Mouse (Mus musculus): ENCODE measurements around the gene Srsf3. TPM values are rescaled to one million over a fixed set of nuclear protein-coding genes. Genes with fewer than 3 reads are reported as not detected.
"Not testable (repeated sequence)": the region's sequence is repeated elsewhere in the genome, so short reads cannot be mapped to it uniquely, and the experiment has no call there.

Gene Srsf3
- total RNA-seq, 2 experiments from 2014 or later = 32.6 to 42.1 TPM

DNA sequence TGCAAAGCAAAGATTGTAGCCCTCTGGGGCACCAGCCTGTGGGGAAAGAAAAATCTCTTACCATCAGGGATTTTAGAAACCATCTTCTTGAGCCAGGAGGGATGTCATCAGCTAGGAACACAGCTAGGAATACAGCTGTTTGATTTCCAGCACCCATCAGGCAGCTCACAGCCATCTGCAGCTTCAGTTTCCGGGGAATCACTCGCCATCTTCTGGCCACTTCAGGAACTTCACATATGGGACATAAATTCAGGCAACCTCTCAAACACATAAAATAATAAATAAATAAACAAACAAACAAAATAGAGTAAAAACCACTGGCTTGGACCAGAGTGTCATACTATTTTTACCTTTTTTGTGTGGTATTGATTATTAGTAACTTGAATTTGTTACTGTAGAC is 16.8 kb upstream of the Srsf3 start:
- intact Hi-C loops (cut with DNase I) = no loop called here
- no peak for DNase-seq

DNA sequence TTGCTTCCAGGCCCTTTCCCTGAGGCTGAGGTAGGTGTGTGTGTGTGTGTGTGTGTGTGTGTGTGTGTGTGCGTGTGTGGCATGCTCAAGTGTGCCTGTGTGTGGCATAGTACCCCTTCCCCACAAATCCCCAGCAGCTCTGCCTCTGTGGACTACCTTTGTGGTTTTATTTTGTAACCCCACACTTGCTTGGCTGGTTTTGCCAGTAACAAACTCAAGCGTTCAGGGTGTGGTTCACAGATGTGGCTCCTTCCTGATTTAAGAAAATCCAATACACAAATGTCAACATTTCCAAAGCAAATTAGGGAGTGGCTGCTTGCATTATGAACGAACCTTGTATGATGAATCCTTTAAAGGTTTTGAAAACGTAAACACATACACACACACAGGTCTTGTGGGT is 15.7 kb upstream of the Srsf3 start:
- intact Hi-C loops (cut with DNase I) = no loop called here
- no peak for DNase-seq

DNA sequence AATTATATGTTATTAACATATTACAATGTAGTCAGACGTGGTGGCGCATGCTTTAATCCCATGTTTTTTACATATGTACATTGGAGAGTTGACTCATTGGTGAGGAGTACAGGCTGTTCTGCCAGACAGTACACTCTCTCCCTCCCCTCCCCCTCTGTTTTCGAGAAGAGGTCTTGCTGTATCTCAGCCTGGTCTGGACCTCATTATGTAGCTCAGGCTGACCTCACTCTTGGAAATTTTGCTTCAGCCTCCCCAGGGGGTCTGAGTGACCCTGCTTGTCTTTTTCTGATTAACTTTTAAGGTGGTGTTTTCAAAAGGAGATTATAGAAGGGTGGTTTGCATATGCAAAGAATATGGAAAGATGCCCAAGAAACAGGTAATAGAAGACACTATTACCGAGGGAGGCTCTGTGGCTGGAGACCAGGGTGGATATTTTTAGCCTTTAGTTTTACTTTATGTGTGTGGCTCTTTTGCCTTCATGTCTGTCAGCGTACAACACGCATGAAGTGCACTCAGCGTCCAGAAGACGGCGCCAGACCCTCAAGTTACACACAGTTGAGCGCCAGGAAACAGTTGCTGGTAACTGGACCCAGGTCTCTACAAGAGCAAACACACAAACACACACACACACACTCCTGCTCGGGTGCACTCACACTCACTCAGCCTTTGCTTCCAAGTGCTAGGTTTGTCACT is 14.0 kb upstream of the Srsf3 start:
- intact Hi-C loops (cut with DNase I) = no loop called here
- peak; percentile 51 to 69 for DNase-seq

DNA sequence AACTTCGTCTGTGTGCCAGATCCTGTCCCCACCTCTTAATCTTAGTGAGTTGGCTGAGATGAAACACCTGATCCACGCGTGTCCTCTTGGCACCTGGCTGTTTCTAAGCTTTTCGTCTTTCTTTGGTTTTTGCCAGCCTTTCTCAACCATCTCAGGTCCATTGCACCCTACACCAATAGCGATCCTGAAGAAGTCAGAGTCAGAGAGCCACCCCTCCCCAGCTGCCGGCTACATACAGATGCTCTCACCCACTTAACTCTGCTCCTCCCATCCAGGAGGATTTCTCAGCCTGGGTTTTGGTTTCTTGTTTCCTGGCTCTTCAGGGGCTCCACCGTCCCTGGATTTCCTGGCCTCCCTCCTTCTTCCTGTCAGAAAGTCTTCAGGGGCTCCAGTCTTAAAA is 13.0 kb upstream of the Srsf3 start:
- DNase-seq = no peak
- intact Hi-C loops (cut with DNase I) = no loop called here

GRCm38 (mm10) chr17:29020444-29020843 is 12.0 kb upstream of the Srsf3 start:
- DNase-seq = no peak
- intact Hi-C loops (cut with DNase I) = loop anchor here (5.0 kb wide), 1 partner anchor 33 kb away; no protein-coding TSS in a partner anchor

DNA sequence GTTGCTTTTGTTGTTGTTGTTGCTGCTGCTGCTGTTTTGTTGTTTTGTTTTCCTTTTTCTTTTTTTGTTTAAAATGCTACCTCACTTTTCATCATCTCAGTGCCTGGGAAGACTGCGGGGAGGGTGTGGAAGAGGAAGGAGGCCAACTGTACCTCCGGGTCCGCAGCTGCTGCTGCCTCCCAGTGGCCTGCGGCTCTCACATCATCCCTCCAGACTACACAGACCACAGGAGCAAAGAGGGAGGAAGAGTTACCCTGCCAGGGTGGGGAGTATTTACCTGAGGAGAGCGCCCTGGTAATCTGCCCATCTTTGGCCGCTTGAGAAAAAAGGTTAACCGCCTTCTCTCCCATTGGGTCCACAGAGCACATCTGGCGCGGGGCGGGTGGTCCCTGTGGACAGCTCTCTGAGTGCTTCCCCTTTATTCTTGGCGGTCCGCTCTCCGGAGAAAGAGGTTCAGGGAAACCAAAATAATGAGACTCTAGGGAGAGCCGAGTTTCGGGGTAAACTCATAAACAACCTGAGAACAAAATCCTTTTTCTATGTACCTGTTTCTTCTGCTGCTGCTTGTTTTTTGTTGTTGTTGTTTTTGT is 10.1 kb upstream of the Srsf3 start:
- peak in 1 of 2 experiments; percentile 11 for DNase-seq
- intact Hi-C loops (cut with DNase I) = loop anchor here (5.0 kb wide), 1 partner anchor 35 kb away; no protein-coding TSS in a partner anchor

DNA sequence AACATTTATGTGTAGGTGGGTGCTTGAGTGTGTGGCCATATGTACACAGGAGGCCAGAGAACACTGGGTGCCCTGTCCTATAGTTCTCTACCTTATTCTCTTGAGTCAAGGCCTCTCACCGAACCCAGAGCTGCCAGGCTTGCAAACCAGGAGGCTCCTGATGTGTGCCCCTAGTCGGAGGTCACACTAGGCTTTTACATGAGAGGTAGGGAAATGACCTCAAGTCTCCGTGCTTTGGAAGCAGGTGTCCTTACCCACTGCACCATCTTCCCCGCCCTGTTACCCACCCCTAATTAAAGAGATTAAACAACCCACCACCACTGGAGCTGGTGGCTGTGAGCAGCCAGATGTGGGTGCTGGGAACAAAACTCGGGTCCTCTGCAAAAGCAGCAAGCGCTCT is 9.1 kb upstream of the Srsf3 start:
- intact Hi-C loops (cut with DNase I) = loop anchor here (5.0 kb wide), 1 partner anchor 36 kb away; no protein-coding TSS in a partner anchor
- no peak for DNase-seq

GRCm38 (mm10) chr17:29024047-29024892 is 8.2 kb upstream of the Srsf3 start:
- no peak for DNase-seq
- intact Hi-C loops (cut with DNase I) = loop anchor here (5.0 kb wide), 1 partner anchor 37 kb away; no protein-coding TSS in a partner anchor

GRCm38 (mm10) chr17:29024896-29025565 is 7.4 kb upstream of the Srsf3 start:
- intact Hi-C loops (cut with DNase I) = loop anchor here (5.0 kb wide), 1 partner anchor 38 kb away; no protein-coding TSS in a partner anchor
- DNase-seq = no peak

- intact Hi-C loops (cut with DNase I) = no loop called here
- no peak for DNase-seq
These were observed 5.6 kb upstream of the Srsf3 start for GRCm38 (mm10) chr17:29026652-29027356.

- intact Hi-C loops (cut with DNase I) = no loop called here
- DNase-seq = no peak
These were observed 1.9 kb upstream of the Srsf3 start for GRCm38 (mm10) chr17:29030321-29031034.

- intact Hi-C loops (cut with DNase I); DNase-seq: not testable (repeated sequence)
These were observed 1.2 kb upstream of the Srsf3 start for GRCm38 (mm10) chr17:29031085-29031711.

DNA sequence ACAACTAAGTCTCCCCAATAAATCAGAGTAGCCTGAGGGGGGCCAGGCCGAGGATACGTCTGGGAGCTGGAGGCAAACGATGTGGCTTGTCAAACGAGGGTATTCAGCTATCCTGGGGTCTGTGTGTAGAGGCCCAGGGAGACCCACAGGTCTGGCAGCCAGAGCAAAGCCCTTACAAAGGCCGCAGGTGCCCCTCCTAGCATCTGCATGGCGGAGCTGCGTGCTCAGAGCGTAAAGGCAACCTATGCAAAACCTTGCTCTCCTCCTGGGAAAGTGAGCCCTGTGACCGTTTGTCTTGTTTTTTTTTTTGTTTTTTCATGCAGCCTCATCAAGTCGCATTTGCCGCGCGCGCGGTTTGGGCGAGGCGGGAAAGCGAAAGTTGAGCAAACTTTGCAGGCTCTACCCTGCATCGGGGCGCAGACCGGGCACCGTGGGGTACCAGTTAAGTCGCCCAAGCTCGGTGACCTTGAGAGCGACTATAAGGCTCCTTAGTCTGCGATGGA is 606 bp upstream of the Srsf3 start:
- intact Hi-C loops (cut with DNase I) = no loop called here
- DNase-seq = no peak

DNA sequence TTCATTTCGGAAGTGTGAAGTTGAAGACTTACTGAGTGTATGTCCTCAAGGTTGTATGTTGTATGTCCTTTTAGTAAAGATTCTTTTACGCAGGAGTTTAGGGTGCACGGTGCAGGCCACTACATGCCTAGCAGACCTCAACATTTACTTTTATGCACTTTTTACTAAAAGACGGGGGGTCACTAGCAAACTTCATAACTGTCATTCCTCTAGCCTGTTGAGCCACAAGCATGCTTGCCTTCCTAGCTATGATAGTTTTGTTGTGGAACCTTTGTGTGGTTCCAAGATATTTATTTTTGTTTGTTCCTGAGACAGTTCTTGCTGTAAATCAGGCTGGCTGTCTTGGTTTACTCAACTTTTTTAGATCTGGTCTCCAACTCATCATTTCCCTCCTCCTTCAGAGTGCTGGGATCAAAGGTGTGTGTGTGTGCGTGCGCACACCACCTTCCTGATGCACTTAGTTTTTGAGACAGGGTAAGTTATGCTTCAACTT is 1.2 kb downstream of the Srsf3 start:
- intact Hi-C loops (cut with DNase I) = no loop called here

GRCm38 (mm10) chr17:29034264-29034663 is 1.8 kb downstream of the Srsf3 start:
- DNase-seq = no peak
- intact Hi-C loops (cut with DNase I) = no loop called here

More for the DNA sequence above, 1.2 kb downstream of the Srsf3 start:
- no peak for DNase-seq

GRCm38 (mm10) chr17:29035506-29035905 is 3.1 kb downstream of the Srsf3 start:
- intact Hi-C loops (cut with DNase I) = no loop called here
- no peak for DNase-seq

- intact Hi-C loops (cut with DNase I) = no loop called here
- no peak for DNase-seq
These were observed 6.9 kb downstream of the Srsf3 start for GRCm38 (mm10) chr17:29039351-29039750.

DNA sequence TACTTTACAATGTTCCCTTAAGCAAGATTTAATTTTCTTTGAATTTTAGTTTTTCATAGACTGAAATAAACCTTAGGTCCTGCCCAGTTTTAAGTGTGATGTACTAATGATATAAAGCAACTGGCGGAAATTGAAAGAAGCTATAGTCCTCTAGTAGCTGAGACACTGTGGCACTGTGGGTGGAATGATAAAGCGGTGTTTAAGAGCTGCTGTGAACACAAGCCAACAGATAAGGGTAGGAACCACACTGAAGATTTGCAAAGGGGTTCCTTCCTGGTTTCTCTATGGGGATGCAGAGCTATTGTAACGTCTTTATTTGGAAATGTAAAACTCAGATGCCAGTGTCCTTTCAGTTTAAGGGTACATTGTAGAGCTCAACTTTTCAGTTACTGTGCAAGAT is 9.2 kb downstream of the Srsf3 start:
- intact Hi-C loops (cut with DNase I); DNase-seq: not testable (repeated sequence)
